Mouse (Mus musculus): ENCODE data around the gene Zfc3h1.

Zfc3h1 gene

DNA sequence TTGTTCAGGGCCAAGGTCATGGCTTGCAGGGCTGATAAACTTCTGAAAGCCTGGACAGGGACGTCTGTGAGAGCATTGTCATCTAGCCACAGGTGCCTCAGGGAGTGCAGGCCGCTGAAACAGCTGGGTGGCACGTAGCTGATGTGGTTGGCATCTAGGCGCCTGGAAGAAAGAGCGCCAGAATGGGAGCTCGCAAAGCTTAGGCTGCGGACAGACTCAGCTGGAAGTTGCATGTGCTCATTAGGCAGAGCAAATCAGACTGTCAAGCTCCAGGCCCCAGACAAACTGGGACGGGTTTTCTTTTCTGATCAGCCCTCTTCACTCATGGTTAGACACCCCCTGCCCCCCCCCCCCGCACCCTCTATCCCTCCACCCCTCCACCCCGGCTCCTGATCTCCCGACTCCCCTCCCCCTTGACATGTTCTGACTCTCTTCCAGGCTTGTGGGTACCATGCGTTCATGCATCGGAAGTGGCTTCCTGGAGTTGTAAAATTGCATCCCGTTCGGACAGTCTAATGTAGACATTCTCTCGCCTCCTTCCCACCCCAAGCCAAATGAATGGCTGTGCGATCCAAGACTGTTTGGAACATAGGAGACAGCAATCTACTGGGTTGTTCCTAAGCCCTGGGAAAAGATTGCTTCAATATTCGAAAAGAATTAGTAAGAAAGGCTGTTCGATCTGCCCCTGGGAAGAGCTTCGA lies 93.8 kb downstream of the Zfc3h1 start:
- peak; percentile 73 for DNase-seq
